Mouse (Mus musculus) forebrain, embryonic 14.5 days (tissue): Measurements from ENCODE around the gene Cuta. TPM values are rescaled to one million over a fixed set of nuclear protein-coding genes. Genes with fewer than 3 reads are reported as not detected.

ENCODE experiments used
- ATAC-seq: fragments of 200-750 bp; cut with Nextera tagmentation; 2 replicates; pipeline ENCODE4 v1.8.0; 2017; ENCODE audit warnings: mild to moderate bottlenecking, moderate library complexity
- DNase-seq: peaks from one replicate; pipeline ENCODE4 v3.0.0-alpha.2; 2015; ENCODE audit warnings: low spot score
- H3K27ac ChIP-seq: fragments of 300-500 bp; sonication (generic); 2 replicates; pipeline ENCODE4 v1.5.1; 2014; ENCODE audit warnings: low read depth, mild to moderate bottlenecking, control low read depth, low read length, moderate library complexity
- H3K27me3 ChIP-seq: fragments of 300-500 bp; sonication (generic); replicated peaks from 2 replicates; pipeline ENCODE4 v1.6.1; 2014; ENCODE audit warnings: low read length, control low read depth, mixed read lengths; ENCODE audit not compliant: control insufficient read depth, insufficient read depth
- H3K36me3 ChIP-seq: fragments of 300-500 bp; sonication (generic); 2 replicates; pipeline ENCODE4 v1.6.1; 2014; ENCODE audit warnings: low read length, control low read depth; ENCODE audit not compliant: control insufficient read depth, insufficient read depth
- H3K4me1 ChIP-seq: fragments of 300-500 bp; sonication (generic); 2 replicates; pipeline ENCODE4 v1.6.1; 2014; ENCODE audit warnings: antibody characterized with exemption, low read length, control low read depth; ENCODE audit not compliant: control insufficient read depth, insufficient read depth
- H3K4me2 ChIP-seq: fragments of 300-500 bp; sonication (generic); 2 replicates; pipeline ENCODE4 v1.6.1; 2014; ENCODE audit warnings: mild to moderate bottlenecking, control low read depth, low read length
- H3K4me3 ChIP-seq: fragments of 300-500 bp; sonication (generic); 2 replicates; pipeline ENCODE4 v1.5.1; 2014; ENCODE audit warnings: low read depth, low read length, control low read depth
- H3K9ac ChIP-seq: fragments of 300-500 bp; sonication (generic); 2 replicates; pipeline ENCODE4 v1.6.1; 2014; ENCODE audit warnings: mild to moderate bottlenecking, low read length, control low read depth, moderate library complexity
- H3K9me3 ChIP-seq: fragments of 300-500 bp; sonication (generic); replicated peaks from 2 replicates; pipeline ENCODE4 v1.6.1; 2016; ENCODE audit warnings: low read length, control low read depth, mixed read lengths; ENCODE audit not compliant: control insufficient read depth
- WGBS: fragments of 180-500 bp; shearing (Covaris S2); extraction: QIAGEN DNeasy Blood & Tissue Kit; methylation state at CpG from one replicate; pipeline ENCODE4 v1.1.7; 2014; 5-methylcytosine and 5-hydroxymethylcytosine counted together
- microRNA-seq: library from miRNA; unstranded; fragments of <30 nt; microRNA quantifications from one replicate; pipeline ENCODE4, GENCODE M21; 2016
- polyA plus RNA-seq: library from polyadenylated mRNA; unstranded; fragments of >200 nt; fragmentation: Nextera tagmentation; extraction: Ambion mirVana; gene quantifications from 2 replicates; pipeline ENCODE4 v1.2.1, GENCODE M21; 2014

Gene Cuta
- polyA plus RNA-seq, 1 experiment from 2014 or later = 150 TPM

- peak overlapping the region; percentile 18; the same call in 1 of the 2 replicates for H3K4me2 ChIP-seq
- DNase-seq (peak; percentile 56), ATAC-seq (peak; percentile 65)
- H3K27me3 ChIP-seq = peaks cover 8% of the 10 kb centered on the region; the same call in 1 of the 2 replicates
- WGBS = 20% methylated on average over 16 of the region's 16 CpGs
- no peaks in the 10 kb centered on the region for H3K36me3 ChIP-seq
- H3K9ac ChIP-seq = peak overlapping the region; percentile 43; the same call in 1 of the 2 replicates
- no peak overlapping the region for H3K4me3 ChIP-seq
- no peaks in the 10 kb centered on the region for H3K9me3 ChIP-seq
- H3K27ac ChIP-seq = peak overlapping the region; percentile 53
- H3K4me1 ChIP-seq = peaks cover 16% of the 10 kb centered on the region
Observed at GRCm38 (mm10) chr17:26892635-26893375, 46.6 kb downstream of the Cuta start.

GRCm38 (mm10) chr17:26887926-26888325 is 51.4 kb downstream of the Cuta start:
- no peak overlapping the region for H3K4me2 ChIP-seq
- DNase-seq = no peak
- H3K27me3 ChIP-seq = peaks cover 9% of the 10 kb centered on the region; the same call in 1 of the 2 replicates
- no peak overlapping the region for H3K27ac ChIP-seq
- no peak for ATAC-seq
- no peak overlapping the region for H3K4me3 ChIP-seq
- H3K36me3 ChIP-seq = no peaks in the 10 kb centered on the region
- WGBS = 30% methylated on average over 3 of the region's 3 CpGs
- peaks cover 21% of the 10 kb centered on the region for H3K4me1 ChIP-seq
- H3K9ac ChIP-seq = no peak overlapping the region
- no peaks in the 10 kb centered on the region for H3K9me3 ChIP-seq

GRCm38 (mm10) chr17:26886047-26886749 is 53.2 kb downstream of the Cuta start:
- Histone ChIP-seq H3K27me3 (peaks cover 9% of the 10 kb centered on the region; the same call in 1 of the 2 replicates), H3K36me3 (no peaks in the 10 kb centered on the region), H3K9me3 (no peaks in the 10 kb centered on the region), H3K4me1 (peaks cover 14% of the 10 kb centered on the region), H3K4me2 (peak overlapping the region; percentile 69), H3K4me3 (peak overlapping the region; percentile 31), H3K27ac (no peak overlapping the region), H3K9ac (peak overlapping the region; percentile 48; the same call in 1 of the 2 replicates)
- DNase-seq (peak; percentile 93), ATAC-seq (peak; percentile 94)
- WGBS = 10% methylated on average over 30 of the region's 30 CpGs

- peaks cover 9% of the 10 kb centered on the region; the same call in 1 of the 2 replicates for H3K27me3 ChIP-seq
- WGBS = 25% methylated on average over 25 of the region's 25 CpGs
- peak overlapping the region; percentile 69 for H3K4me2 ChIP-seq
- no peaks in the 10 kb centered on the region for H3K36me3 ChIP-seq
- ATAC-seq (peak; percentile 41; the same call in 1 of the 2 replicates), DNase-seq (peak; percentile 70)
- H3K27ac ChIP-seq = no peak overlapping the region
- H3K9me3 ChIP-seq = no peaks in the 10 kb centered on the region; the same call in 1 of the 2 replicates
- peaks cover 14% of the 10 kb centered on the region for H3K4me1 ChIP-seq
- peak overlapping the region; percentile 48 for H3K9ac ChIP-seq
- H3K4me3 ChIP-seq = peak overlapping the region; percentile 31
Observed at GRCm38 (mm10) chr17:26884995-26885926, 54.1 kb downstream of the Cuta start.

Small RNA genes within 50 kb of the gene (microRNA-seq; reads per million reads assigned to microRNA genes)
- gene Gm27775 (not detected), gene Mir3083 (1.5 reads per million, percentile 5 among the genes with 10 or more reads in this experiment), gene Mir6968 (not detected)

Other genes starting within 250 kb of the Cuta start
- gene Crebrf, start 223.9 kb downstream of the Cuta start, polyA plus RNA-seq = 10.0 and 12.8 TPM in 2 replicates
- gene Bnip1, start 158.5 kb downstream of the Cuta start, polyA plus RNA-seq = 44.0 and 48.2 TPM in 2 replicates
- not detected in 2 replicates for gene Nkx2-5, start 94.6 kb downstream of the Cuta start, polyA plus RNA-seq
- 2.4 and 3.0 TPM in 2 replicates for gene Kifc5b, start 22.5 kb downstream of the Cuta start, polyA plus RNA-seq
- gene Phf1, start 6.5 kb downstream of the Cuta start, polyA plus RNA-seq = 10.0 and 12.1 TPM in 2 replicates
- gene Syngap1, start 1.7 kb upstream of the Cuta start, polyA plus RNA-seq = 4.2 and 4.9 TPM in 2 replicates
- 9.1 and 10.0 TPM in 2 replicates for gene Zbtb9, start 33.6 kb upstream of the Cuta start, polyA plus RNA-seq
- gene Bak1, start 89.4 kb upstream of the Cuta start, polyA plus RNA-seq = 4.8 and 7.6 TPM in 2 replicates
- gene Itpr3, start 117.7 kb upstream of the Cuta start, polyA plus RNA-seq = 0.61 and 0.79 TPM in 2 replicates
- 360 and 385 TPM in 2 replicates for gene Uqcc2, start 194.3 kb upstream of the Cuta start, polyA plus RNA-seq
- gene Ip6k3, start 228.2 kb upstream of the Cuta start, polyA plus RNA-seq = 0.21 and 0.28 TPM in 2 replicates